Mouse (Mus musculus): ENCODE measurements around the gene Fbxw4. TPM values are rescaled to one million over a fixed set of nuclear protein-coding genes. Genes with fewer than 3 reads are reported as not detected.

Gene Fbxw4
- total RNA-seq, 2 experiments from 2014 or later = 27.0 to 29.8 TPM

- DNase-seq (ENCODE audit: low spot score in 2 of 2) = no peak
Measured at GRCm38 (mm10) chr19:45542061-45542460, 118.1 kb downstream of the Fbxw4 start.

- DNase-seq (ENCODE audit: low spot score in 2 of 2) = peak in 1 of 2 experiments; percentile 45
Measured at GRCm38 (mm10) chr19:45541409-45542041, 118.6 kb downstream of the Fbxw4 start.

- DNase-seq (ENCODE audit: low spot score in 2 of 2) = no peak
Measured at GRCm38 (mm10) chr19:45540657-45541408, 119.3 kb downstream of the Fbxw4 start.

- DNase-seq (ENCODE audit: low spot score in 2 of 2) = no peak
Measured at GRCm38 (mm10) chr19:45537505-45537904, 122.6 kb downstream of the Fbxw4 start.

- no peak for DNase-seq (ENCODE audit: low spot score in 2 of 2)
Measured at GRCm38 (mm10) chr19:45535929-45536328, 124.2 kb downstream of the Fbxw4 start.

GRCm38 (mm10) chr19:45535214-45535735, 124.8 kb downstream of the Fbxw4 start:
- no peak for DNase-seq (ENCODE audit: low spot score in 2 of 2)

- no peak for DNase-seq (ENCODE audit: low spot score in 2 of 2)
Measured at GRCm38 (mm10) chr19:45533617-45534016, 126.5 kb downstream of the Fbxw4 start.

GRCm38 (mm10) chr19:45531554-45531953, 128.6 kb downstream of the Fbxw4 start:
- no peak for DNase-seq (ENCODE audit: low spot score in 2 of 2)

GRCm38 (mm10) chr19:45530200-45530995, 129.7 kb downstream of the Fbxw4 start:
- no peak for DNase-seq (ENCODE audit: low spot score in 2 of 2)

- no peak for DNase-seq (ENCODE audit: low spot score in 2 of 2)
Measured at GRCm38 (mm10) chr19:45529294-45529693, 130.8 kb downstream of the Fbxw4 start.

Other genes starting within 250 kb of the Fbxw4 start
- gene Poll, start 99.8 kb downstream of the Fbxw4 start, total RNA-seq (2021) = 10 to 100 TPM in 1 of 2 experiments, 1 to 10 TPM in 1; 8.5 to 10.6 TPM
- 10 to 100 TPM; 13.1 to 13.6 TPM for gene Gm17018, start 99.7 kb downstream of the Fbxw4 start, total RNA-seq (2021)
- not detected for gene Fgf8, start 82.6 kb upstream of the Fbxw4 start, total RNA-seq (2021)
- gene Npm3, start 89.3 kb upstream of the Fbxw4 start, total RNA-seq (2021) = 10 to 100 TPM; 22.2 to 24.3 TPM
- 10 to 100 TPM; 54.7 to 64.1 TPM for gene Mgea5, start 123.5 kb upstream of the Fbxw4 start, total RNA-seq (2021)
- under 1 TPM; 0.52 to 0.54 TPM for gene Kcnip2, start 155.7 kb upstream of the Fbxw4 start, total RNA-seq (2021)

Measured in gastrocnemius, postnatal 4 days (tissue).